Mouse (Mus musculus): ENCODE data around the gene Il15ra. TPM values are rescaled to one million over a fixed set of nuclear protein-coding genes. Genes with fewer than 3 reads are reported as not detected.

Il15ra gene
- total RNA-seq (2021), result 10 to 100 TPM; 20.1 to 20.3 TPM
- long read RNA-seq, experiment 1, partial matches to known transcripts, result 0 of 11 reads
- long read RNA-seq, experiment 1, other reads (novel, unspliced or antisense), result 6 of 11 reads
- long read RNA-seq, experiment 2, partial matches to known transcripts, result 1 of 6 reads
- long read RNA-seq, experiment 2, other reads (novel, unspliced or antisense), result 3 of 6 reads

DNA sequence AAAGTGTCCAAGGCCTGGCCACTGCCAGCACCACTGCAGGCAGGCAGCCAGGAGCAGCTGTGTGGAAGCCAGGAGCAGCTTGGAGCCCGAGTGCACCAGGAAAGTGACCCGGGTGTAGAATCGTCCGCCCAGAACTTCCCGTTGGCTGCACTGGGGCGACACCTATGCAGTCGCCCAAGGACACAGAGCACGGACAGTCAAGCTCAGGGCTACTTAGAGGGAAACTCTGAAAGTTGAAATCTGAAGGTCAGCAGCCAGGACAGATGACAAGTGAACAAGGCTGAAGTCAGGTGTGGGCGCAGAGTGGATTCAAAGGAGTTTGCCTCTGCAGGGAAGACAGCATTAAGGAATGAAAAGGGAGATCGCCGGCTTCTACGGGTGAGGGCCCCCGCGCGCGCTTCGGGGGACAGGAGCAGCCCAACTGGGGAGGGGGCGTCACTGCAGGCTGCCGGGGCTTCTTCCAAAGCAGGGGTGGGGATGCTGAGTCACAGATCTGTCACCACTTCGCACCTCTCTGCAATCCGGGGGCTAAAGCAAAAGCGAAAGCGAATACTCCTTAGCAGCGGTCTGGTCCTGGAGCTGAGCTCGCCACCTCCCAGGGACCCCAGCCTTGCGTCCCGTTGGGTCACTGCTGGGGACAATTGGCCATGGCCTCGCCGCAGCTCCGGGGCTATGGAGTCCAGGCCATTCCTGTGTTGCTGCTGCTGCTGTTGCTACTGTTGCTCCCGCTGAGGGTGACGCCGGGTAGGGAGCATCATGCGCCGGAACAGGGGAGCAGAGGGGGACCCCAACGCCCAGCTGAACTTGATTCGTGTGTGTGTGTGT is at the start of gene Il15ra:
TSS of gene Il15ra (plus strand) at position 90 of the 825 bp plus-strand sequence.
- peak; percentile 88 to 91 for DNase-seq

DNA sequence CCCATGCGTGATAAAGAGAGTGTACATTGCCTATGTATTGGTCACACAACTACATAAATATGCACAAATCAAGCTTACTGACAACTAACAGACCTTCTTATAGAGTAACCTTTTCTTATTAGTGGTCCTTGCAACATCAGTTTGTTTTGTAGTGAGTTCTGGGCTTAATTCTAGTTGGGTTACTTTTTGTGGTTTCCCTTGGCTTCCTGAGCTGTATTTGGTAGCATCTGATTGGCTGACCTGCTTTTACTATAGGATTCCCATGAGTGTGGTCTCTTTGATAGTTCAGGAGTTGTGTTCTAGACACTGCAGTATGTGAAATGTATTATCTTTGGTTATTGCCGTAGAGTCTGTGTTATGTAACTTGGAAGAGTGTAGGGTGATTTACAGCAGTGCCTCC is 47.5 kb upstream of the Il15ra start:
- DNase-seq, result no peak

DNA sequence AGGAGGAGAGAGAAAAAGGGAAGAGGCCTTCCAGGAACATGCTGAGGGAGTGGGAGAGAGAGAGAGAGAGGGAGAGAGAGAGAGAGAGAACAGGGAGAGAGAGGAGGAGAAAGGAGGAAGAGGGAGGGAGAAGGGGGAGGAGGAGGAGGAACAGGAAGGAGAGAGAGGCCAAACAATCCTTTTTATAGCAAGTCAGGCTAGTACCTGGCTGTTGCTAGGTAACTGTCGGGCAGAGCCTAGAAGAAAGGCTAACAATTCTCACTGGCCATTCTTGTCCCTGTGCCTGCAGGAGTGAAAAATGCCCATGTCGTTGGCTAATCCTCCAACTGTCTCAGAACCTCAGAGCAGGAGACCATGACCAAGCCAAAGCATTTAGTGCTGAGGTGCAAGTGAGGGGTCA is 45.8 kb upstream of the Il15ra start:
- DNase-seq, result no peak

DNA sequence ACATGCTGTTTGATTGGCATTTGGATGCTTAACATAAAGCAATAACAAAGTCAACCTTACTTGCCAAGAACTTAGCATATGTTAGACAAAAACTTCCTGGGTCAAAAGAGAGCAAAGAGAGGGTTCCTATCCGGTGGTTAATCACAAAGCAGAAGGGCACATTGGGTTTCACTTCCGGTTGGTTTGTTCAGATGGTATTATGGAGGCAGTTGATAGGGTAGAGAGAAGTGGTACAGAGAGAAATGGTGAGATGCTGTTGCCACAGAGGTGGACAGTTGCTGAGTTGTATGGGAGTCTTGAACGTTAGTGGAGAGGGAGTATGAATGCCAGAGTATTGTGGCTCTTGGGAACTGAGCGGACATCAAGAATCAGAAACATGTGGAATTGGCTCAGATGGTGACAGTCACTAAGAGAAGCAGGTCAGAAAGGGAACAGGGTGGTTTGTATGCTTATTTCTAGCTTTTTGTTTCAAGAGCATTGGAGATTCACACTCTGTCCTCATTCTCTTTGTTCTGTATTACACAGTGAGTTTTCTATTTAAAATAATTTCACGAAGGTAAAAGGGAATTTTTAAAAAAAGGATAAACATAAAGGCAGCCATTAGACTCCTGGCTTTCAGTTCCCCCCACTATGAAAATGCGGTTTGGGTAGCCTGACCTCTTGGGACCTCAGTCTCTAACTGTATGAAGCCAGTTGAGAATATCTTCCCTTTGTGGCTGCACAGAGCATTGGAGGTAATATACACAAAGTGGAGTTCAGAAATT is 42.8 kb upstream of the Il15ra start:
- DNase-seq, result no peak

DNA sequence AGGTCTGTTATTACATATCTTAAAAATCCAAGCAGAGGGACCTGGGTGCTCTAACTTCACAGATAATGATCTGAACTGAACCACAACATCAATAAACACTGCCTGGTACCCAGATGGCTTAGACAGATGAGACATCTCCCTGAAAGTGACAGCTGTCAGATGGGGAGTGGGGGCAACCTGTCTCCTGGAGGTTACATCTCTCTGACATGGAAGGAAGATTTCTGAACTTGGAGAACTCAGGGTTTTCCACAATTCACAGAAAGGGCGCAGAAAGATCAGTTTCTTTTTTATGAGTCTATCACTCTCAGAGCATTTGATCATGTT is 42.2 kb upstream of the Il15ra start:
- DNase-seq, result no peak

DNA sequence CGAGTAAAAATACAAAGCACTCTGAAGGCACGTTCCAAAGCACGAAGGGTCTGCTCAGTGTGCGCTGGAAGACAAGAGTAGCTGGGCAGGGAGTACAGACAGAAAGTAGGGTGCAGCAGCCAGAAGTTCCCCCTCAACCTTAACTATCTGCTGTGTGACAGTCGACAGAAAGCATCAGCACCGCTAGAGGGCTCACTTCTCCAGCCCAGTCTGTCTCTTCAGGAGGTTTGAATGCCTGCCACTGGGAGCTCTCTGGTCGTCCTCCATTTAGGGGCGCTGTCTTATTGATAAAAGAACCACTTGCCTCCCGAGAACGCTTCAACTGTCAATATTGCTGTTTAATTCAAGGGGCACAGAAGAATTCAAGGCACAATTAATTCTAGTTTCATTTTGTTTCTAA is 41.1 kb upstream of the Il15ra start:
- DNase-seq, result peak; percentile 84 to 90

GRCm38 (mm10) chr2:11664367-11664766 is 40.7 kb upstream of the Il15ra start:
- peak; percentile 64 to 73 for DNase-seq

DNA sequence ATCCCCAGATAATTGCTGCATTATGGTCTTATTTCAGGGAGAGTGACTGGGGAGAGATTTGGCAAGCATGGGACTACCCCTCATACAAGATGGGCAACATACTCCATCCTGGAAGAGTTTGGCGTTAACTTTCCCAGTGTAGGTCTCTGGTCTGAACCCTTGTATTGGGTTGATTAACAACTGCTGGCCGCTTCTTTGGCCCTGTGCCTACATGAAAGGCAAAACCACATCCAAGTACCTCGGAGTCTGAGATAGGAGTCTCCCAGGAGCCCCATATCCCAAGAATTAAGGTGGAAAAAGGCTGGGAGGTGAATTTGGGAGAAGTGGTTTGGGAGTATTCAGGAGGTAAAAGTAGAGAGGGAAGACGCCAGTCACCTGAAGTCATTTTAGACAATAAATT is 40.3 kb upstream of the Il15ra start:
- DNase-seq, result peak in 1 of 2 experiments; percentile 22

GRCm38 (mm10) chr2:11665326-11665725 is 39.8 kb upstream of the Il15ra start:
- DNase-seq, result no peak

- peak; percentile 10 to 35 for DNase-seq
Observed at GRCm38 (mm10) chr2:11672144-11672543, 32.9 kb upstream of the Il15ra start.

GRCm38 (mm10) chr2:11679626-11680025 is 25.5 kb upstream of the Il15ra start:
- DNase-seq, result no peak

- DNase-seq, result no peak
Observed at GRCm38 (mm10) chr2:11682712-11683111, 22.4 kb upstream of the Il15ra start.

DNA sequence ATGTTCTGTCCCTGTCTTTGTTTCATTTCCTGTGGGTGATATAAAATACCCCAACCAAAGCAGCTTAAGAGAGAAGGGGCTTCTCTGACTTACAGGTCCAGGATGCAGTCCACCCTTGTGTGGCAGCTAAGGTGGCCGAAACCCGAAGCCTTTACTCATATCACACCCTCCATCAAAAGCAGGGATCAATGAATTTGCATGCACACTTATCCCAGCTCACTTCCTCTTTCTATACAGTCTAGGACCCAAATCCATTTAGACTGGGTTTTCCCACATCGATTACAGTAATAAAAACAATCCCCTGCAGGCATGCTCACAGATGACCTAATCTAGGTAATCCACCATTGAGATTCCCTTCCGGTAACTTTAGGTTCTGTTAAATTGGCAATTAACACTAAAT is 18.6 kb upstream of the Il15ra start:
- no peak for DNase-seq

DNA sequence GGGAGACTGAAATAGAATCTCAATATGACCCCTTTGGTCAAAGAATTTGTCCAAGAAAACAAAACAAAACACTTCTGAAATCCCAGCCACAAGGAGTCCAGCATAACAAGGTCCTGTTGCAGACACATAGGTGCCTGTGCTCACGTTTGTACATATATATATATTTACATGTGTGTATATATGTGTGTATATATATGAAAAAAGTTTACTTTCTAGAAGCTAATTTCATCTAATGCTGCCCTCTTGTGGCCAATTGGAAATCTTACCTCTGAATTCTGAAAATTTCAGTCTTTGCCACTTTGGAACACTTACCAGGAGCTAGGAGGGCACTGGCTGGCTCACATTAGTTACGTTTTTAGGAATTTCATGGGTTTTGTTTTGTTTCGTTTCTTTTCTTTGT is 17.7 kb upstream of the Il15ra start:
- peak in 1 of 2 experiments; percentile 19 for DNase-seq

DNA sequence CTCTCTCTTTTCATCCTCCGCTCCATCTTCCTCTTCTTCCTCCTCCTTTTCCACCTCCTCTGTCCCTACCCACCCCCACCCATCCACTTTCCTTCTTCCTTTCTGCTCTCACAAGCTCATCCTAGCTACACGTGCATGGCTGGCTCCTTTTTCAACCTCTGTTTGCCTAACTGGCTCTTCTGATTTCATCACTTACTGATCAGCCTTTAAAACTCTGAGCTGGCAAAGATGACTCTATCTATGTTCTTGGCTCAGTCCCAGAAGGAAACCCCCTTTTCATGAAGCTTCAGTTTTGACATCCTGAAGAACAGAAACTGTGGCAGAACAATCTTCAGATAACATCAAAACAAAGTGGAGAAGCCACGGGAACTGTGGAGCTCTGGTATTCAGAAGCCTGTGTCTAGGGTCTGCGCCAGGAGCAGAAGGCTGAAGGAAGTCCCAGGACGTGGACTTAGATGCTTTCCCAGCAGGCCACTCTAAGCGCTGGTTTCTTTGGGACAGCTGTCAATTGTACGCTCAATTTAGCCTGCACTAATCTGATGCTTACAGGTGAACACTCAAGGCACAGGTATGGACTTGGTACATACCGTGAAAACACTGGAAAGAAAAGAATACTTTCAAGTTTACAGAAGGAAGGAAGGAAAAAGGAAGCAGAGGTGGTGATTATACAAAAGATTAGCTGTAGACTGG is 14.7 kb upstream of the Il15ra start:
- DNase-seq, result no peak

- DNase-seq, result peak; percentile 12 to 19
Observed at GRCm38 (mm10) chr2:11693352-11693751, 11.7 kb upstream of the Il15ra start.

GRCm38 (mm10) chr2:11694104-11694503 is 11.0 kb upstream of the Il15ra start:
- DNase-seq, result no peak

DNA sequence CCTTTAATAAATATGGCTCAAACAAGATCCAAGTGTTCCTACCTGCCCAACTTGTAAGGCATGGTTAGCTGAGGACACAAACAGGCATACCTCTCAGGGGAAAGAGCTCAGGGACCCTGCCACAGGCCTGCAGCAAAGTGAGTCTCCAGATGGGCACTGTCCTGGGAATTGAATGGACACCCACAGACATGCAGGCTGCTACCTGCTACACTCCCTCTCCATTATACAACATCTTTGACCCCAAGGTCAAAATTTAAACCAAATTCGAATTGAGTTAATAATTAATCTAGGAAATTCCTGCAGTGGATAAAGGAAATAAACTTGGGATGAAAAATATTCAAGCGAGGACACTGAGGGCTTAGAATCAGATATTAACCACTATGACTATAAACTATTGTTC is 9.2 kb upstream of the Il15ra start:
- no peak for DNase-seq

DNA sequence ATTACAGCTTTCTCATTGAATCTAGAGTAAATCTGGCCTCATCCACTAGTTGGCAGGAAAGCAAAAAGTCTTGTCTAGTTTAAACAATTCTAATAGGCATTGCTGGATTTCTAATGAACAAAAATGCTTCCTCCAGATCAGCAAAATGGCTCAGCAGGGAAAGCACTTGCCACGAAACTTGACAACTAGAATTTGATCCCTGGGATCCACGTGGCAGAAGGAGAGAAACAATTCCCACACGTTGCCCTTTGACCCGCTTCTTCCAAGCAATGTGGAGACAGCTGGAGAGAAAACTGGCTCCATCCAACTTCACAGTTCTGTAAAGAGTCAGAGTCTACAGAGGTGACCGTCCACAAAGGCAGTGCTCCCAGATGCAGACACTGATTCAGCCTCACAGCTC is 6.1 kb upstream of the Il15ra start:
- no peak for DNase-seq

DNA sequence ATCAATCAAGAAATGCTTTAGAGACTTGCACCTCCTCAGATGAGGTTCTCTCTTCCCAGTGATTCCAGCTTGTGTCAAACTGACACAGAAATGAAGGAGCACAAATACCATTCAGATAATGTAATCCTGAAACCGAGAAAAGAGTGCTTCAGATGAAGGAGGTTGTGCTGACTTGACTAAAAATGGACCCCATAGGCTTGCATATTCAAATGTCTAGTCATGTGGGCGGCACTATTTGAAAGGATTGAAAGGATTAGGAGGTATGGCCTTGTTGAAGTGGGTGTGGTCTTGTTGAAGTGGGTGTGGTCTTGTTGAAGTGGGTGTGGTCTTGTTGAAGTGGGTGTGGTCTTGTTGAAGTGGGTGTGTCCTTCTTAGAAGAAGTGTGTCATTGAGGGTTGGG is 5.2 kb upstream of the Il15ra start:
- no peak for DNase-seq

DNA sequence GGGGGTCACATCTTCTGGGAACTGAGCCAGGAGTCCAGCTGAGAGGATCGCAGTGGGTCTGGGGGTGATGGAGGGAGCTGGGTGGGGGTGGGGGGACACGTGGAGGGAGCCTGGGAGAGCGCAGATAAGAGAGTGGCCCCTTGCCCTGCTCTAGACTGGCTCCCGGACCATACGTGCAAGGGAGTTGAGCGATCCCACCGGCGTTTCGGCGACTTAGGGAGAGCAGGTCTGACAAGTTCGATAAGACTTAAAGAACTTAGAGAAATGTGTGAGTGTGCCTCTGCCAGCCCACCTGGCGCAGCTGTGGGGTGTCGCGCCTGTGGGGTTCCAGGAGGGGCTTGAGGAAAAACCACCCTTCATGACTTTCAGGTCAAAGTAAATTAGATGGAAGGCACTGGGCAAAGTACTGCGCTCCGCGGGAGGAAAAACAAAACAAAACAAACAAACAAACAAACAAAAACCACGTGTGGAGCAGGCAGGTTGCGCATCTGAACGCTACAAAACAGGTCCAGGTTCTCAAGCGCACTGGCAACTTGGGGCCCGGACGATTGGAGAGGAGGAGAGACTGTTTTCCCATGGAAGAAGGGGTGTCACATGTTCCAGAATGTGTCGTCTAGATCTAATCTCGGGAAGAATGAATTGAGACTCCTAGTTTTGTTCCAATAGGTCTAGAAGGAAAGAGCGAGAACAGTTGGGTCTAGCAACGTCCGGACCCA is 1.1 kb downstream of the Il15ra start:
- no peak for DNase-seq

- peak; percentile 34 to 41 for DNase-seq
Observed at GRCm38 (mm10) chr2:11706746-11707065, 1.6 kb downstream of the Il15ra start.
